Mouse (Mus musculus) lung, postnatal 0 days (tissue): ENCODE measurements around the gene Jade2. TPM values are rescaled to one million over a fixed set of nuclear protein-coding genes. Genes with fewer than 3 reads are reported as not detected.

Experiments
- ATAC-seq: fragments of 200-750 bp; cut with Nextera tagmentation; 2 replicates; pipeline ENCODE4 v1.8.0; 2017; ENCODE audit warnings: moderate library complexity
- DNase-seq: peaks from one replicate; pipeline ENCODE4 v3.0.0-alpha.2; 2016; ENCODE audit warnings: low spot score
- H3K27ac ChIP-seq: fragments of 300-500 bp; sonication (generic); 2 replicates; pipeline ENCODE4 v1.5.1; 2014; ENCODE audit warnings: antibody characterized with exemption, mild to moderate bottlenecking, low read length, mixed read lengths
- H3K27me3 ChIP-seq: fragments of 300-500 bp; sonication (generic); replicated peaks from 2 replicates; pipeline ENCODE4 v1.6.1; 2014; ENCODE audit warnings: low read length, mixed read lengths; ENCODE audit not compliant: insufficient read depth
- H3K36me3 ChIP-seq: fragments of 300-500 bp; sonication (generic); 2 replicates; pipeline ENCODE4 v1.6.1; 2014; ENCODE audit warnings: low read length, mixed read lengths; ENCODE audit not compliant: insufficient read depth
- H3K4me1 ChIP-seq: fragments of 300-500 bp; sonication (generic); 2 replicates; pipeline ENCODE4 v1.6.1; 2014; ENCODE audit warnings: antibody characterized with exemption, low read depth, low read length, mixed read lengths; ENCODE audit not compliant: insufficient read depth
- H3K4me2 ChIP-seq: fragments of 300-500 bp; sonication (generic); replicated peaks from 2 replicates; pipeline ENCODE4 v1.6.1; 2014; ENCODE audit warnings: low read depth, mild to moderate bottlenecking, low read length, moderate library complexity, mixed read lengths
- H3K4me3 ChIP-seq: fragments of 300-500 bp; sonication (generic); 2 replicates; pipeline ENCODE4 v1.5.1; 2014; ENCODE audit warnings: low read depth, low read length
- H3K9ac ChIP-seq: fragments of 300-500 bp; sonication (generic); replicated peaks from 2 replicates; pipeline ENCODE4 v1.6.1; 2014; ENCODE audit warnings: low read depth, mild to moderate bottlenecking
- H3K9me3 ChIP-seq: fragments of 300-500 bp; sonication (generic); 2 replicates; pipeline ENCODE4 v1.6.1; 2016; ENCODE audit warnings: low read length, mixed read lengths
- CTCF ChIP-seq: IDR thresholded peaks from 2 replicates; pipeline ENCODE4 v1.5.1; 2016; ENCODE audit warnings: antibody characterized with exemption, mild to moderate bottlenecking
- EP300 ChIP-seq: IDR thresholded peaks from 2 replicates; pipeline ENCODE4 v1.6.1; 2016; ENCODE audit warnings: antibody characterized with exemption, mild to moderate bottlenecking, control low read depth
- WGBS: fragments of 180-500 bp; shearing (Covaris S2); extraction: QIAGEN DNeasy Blood & Tissue Kit; methylation state at CpG from one replicate; pipeline ENCODE4 v1.1.7; 2014; 5-methylcytosine and 5-hydroxymethylcytosine counted together
- polyA plus RNA-seq: library from polyadenylated mRNA; unstranded; fragments of >200 nt; fragmentation: Nextera tagmentation; extraction: Ambion mirVana; gene quantifications from 2 replicates; pipeline ENCODE4 v1.2.1, GENCODE M21; 2015

The Jade2 gene
- 3.1 and 3.9 TPM in 2 replicates for polyA plus RNA-seq

DNA sequence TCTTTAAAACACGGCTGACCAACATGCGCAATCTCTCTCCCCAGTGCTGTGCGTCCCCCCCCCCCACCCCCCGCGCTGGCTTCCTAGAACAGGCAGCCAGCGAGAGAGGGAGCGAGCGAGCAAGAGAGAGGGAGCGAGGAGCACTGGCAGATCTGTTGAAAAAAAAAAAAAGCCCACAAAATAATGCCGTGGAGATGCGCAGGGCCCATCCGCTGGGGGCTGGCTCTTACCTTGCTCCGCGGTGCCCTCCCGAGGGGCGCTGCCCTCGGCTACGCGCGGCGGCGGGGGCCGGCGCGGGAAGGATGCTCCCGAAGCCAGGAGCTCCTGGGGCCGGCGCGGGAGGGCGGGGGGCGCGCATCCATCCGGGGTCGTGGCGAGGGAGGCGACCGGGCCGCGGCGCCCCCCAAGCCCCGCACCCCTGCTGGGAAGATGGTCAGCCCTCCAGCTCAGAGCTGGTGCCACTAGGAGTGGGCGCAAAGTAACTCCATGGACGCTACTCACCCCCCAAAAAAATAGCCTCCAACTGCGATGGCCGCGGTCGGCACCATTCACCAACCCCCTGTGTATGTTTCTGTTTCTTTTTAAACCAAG lies at the start of gene Jade2:
Jade2 (minus strand) TSS at position 573 of the 591 bp plus-strand sequence.
- no peaks in the 10 kb centered on the region for H3K36me3 ChIP-seq
- no peaks in the 10 kb centered on the region for H3K27me3 ChIP-seq
- H3K27ac ChIP-seq = peak within 1 kb of the TSS; percentile 100
- no peaks in the 10 kb centered on the region for H3K9me3 ChIP-seq
- TF ChIP-seq EP300 (no peak), CTCF (peak; percentile 39; the same call in 1 of the 2 replicates)
- peaks cover 6% of the 10 kb centered on the region for H3K4me1 ChIP-seq
- H3K4me3 ChIP-seq = peak within 1 kb of the TSS; percentile 91
- ATAC-seq (peak; percentile 6; the same call in 1 of the 2 replicates), DNase-seq (peak; percentile 87)
- H3K4me2 ChIP-seq = peak within 1 kb of the TSS; percentile 92
- peak within 1 kb of the TSS; percentile 97 for H3K9ac ChIP-seq
- under 1% methylated on average over 29 of the region's 47 CpGs for WGBS

DNA sequence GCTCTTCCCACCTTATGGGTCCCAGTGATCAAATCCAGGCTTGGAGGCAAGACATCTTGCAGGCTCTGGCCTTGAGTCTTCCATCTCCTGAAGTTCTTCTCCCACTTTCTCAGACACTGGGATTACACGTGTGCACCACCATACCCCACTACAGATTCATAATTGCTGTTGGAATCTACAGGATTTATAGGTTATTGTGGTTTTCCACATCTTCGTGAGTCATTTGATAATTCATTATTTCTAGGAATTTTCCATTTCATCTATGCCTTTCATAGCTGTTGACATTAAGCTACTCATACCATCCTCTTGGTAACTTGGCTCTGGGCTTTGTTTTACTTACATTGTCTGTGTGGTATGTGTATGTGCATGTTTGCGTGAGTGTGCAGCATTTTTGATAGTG lies 46.8 kb upstream of the Jade2 start:
- DNase-seq (no peak), ATAC-seq (no peak)
- H3K27ac ChIP-seq = no peak overlapping the region
- H3K9me3 ChIP-seq = no peaks in the 10 kb centered on the region
- H3K27me3 ChIP-seq = no peaks in the 10 kb centered on the region
- no peak overlapping the region for H3K4me3 ChIP-seq
- H3K4me2 ChIP-seq = no peak overlapping the region
- no peak for TF ChIP-seq EP300
- no peaks in the 10 kb centered on the region for H3K4me1 ChIP-seq
- WGBS = 83% methylated on average over 3 of the region's 3 CpGs
- no peaks in the 10 kb centered on the region for H3K36me3 ChIP-seq
- H3K9ac ChIP-seq = no peak overlapping the region

DNA sequence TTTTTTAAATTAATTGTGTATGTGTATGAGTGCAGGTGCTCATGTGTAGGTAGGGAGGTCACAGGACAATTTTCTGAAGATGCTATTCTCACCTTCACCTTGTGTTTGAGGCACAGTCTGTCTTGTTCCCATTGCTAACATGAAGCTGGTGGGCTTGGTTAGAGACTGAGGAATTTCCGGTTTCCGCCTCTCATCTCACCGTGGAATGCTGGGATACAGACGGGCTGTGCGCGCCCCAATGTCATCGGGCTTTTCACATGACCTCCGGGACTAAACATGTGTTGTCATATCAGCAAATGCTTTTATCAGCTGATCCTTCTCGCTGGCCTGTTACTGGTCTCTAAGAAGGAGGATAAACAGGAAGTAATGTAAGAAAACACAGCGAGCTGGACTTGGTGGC lies 42.2 kb upstream of the Jade2 start:
- TF ChIP-seq EP300 (no peak), CTCF (no peak)
- H3K9ac ChIP-seq = no peak overlapping the region
- ATAC-seq (no peak), DNase-seq (no peak)
- no peak overlapping the region for H3K4me3 ChIP-seq
- no peaks in the 10 kb centered on the region for H3K27me3 ChIP-seq
- no peak overlapping the region for H3K4me2 ChIP-seq
- H3K27ac ChIP-seq = no peak overlapping the region
- H3K9me3 ChIP-seq = no peaks in the 10 kb centered on the region
- no peaks in the 10 kb centered on the region for H3K4me1 ChIP-seq
- no peaks in the 10 kb centered on the region for H3K36me3 ChIP-seq
- WGBS = 80% methylated on average over 10 of the region's 10 CpGs

DNA sequence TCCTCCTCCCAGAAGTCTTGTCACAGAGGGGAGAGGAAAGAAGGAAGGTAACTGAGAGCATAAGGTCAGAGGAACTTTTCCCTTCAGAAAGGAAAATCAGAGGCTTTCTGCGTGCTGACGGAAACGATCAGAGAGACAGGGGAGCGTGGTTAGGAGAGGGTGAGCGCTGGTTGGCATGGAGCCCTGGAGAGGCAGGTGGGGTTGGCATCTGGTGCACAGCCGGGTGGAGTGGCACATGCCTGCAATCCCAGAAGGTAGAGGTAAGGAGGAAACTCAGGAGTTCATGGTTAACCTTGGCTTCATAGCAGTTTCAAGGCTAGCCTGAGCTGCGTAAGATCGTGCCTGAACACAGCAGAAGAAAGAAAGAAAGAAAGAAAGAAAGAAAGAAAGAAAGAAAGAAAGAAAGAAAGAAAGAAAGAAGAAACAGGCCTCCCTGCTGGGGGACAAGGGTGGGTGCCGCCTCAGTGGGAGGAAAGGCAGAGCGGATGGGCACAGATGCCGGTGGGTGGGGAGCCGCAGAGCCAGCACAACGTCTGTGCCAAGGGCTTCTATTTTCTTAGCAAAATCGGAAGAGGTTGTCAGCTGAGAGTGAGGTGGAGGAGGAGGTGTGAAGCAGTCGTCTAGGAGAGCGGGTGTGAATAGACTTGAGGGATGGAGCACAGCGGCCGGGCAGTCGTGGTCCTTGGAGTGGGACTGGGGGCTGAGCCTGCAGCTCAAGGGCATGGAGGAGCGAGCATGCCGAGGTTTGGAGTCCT lies 41.0 kb upstream of the Jade2 start:
- Histone ChIP-seq H3K4me2 (no peak overlapping the region; the same call in 1 of the 2 replicates), H3K27ac (peak overlapping the region; percentile 34; the same call in 1 of the 2 replicates), H3K4me1 (no peaks in the 10 kb centered on the region), H3K4me3 (no peak overlapping the region), H3K27me3 (no peaks in the 10 kb centered on the region), H3K9me3 (no peaks in the 10 kb centered on the region), H3K9ac (no peak overlapping the region), H3K36me3 (no peaks in the 10 kb centered on the region)
- DNase-seq (peak; percentile 42), ATAC-seq (peak; percentile 61)
- TF ChIP-seq EP300 = no peak
- no peak for TF ChIP-seq CTCF
- 38% methylated on average over 21 of the region's 21 CpGs for WGBS

DNA sequence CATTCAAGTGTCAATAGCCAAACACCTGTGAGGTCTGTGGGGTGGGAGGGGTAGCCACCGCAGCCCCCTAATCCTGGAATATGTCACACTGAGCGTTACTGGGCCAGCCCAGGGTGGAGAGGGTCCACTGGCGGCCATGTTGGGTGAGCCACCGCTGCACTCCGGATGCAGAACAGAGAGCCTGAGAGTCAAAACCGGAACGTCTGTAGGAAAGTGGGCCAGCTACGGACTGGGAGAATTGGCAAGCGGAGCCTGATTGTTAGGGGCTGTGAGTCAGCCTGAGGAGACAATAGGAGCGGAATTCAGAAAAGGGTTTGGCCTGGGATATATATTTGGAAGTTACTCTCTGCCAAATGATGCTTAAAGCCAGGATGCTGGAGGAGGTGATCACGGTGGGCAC lies 39.9 kb upstream of the Jade2 start:
- H3K4me1 ChIP-seq = no peaks in the 10 kb centered on the region
- WGBS = 72% methylated on average over 11 of the region's 11 CpGs
- ATAC-seq = peak; percentile 78
- H3K4me2 ChIP-seq = no peak overlapping the region
- 0 out of 2 replicates have a peak overlapping the region, but pooled peaks have one; percentile 22 for H3K27ac ChIP-seq
- H3K9ac ChIP-seq = no peak overlapping the region
- no peaks in the 10 kb centered on the region for H3K9me3 ChIP-seq
- H3K36me3 ChIP-seq = no peaks in the 10 kb centered on the region
- no peaks in the 10 kb centered on the region for H3K27me3 ChIP-seq
- no peak overlapping the region for H3K4me3 ChIP-seq
- DNase-seq = peak; percentile 41
- TF ChIP-seq EP300 (peak; percentile 77), CTCF (no peak)

DNA sequence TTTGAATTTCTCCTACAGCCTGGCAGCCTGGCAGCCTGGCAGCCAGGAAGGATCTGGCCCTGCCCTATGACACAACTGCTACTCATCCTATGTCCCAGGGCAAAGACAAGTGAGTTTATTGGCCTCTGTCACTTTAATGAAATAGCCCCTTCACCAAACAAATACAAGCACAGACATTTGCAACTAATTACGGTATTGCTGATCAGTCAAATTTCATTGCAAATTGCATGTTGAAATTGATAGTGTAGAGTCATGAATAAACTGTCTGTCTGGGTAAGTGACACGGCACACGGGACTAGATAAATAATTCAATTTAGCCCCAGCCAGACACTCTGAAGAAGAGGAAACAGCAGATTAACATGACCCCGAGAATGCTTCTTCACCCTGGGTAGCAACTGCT lies 38.6 kb upstream of the Jade2 start:
- Histone ChIP-seq H3K27me3 (no peaks in the 10 kb centered on the region), H3K36me3 (no peaks in the 10 kb centered on the region), H3K4me1 (no peaks in the 10 kb centered on the region), H3K4me3 (no peak overlapping the region), H3K27ac (no peak overlapping the region), H3K9me3 (no peaks in the 10 kb centered on the region), H3K9ac (no peak overlapping the region), H3K4me2 (no peak overlapping the region)
- 32% methylated on average over 4 of the region's 4 CpGs for WGBS
- ATAC-seq (no peak), DNase-seq (no peak)
- TF ChIP-seq EP300 (no peak), CTCF (no peak)
